Mouse (Mus musculus) duodenum, adult 2 months (tissue): ENCODE results near the gene Zfp825. TPM values are rescaled to one million over a fixed set of nuclear protein-coding genes. Genes with fewer than 3 reads are reported as not detected.

Experiments used
- polyA plus RNA-seq: library from polyadenylated mRNA; depleted of rRNA; stranded (reverse); fragments of >200 nt; gene quantifications from 2 replicates; pipeline ENCODE4 v1.2.3, GENCODE M21; 2012; ENCODE audit warnings: low replicate concordance; rRNA removed

Gene Zfp825
- 0.13 and 0.14 TPM in 2 replicates for polyA plus RNA-seq

DNA sequence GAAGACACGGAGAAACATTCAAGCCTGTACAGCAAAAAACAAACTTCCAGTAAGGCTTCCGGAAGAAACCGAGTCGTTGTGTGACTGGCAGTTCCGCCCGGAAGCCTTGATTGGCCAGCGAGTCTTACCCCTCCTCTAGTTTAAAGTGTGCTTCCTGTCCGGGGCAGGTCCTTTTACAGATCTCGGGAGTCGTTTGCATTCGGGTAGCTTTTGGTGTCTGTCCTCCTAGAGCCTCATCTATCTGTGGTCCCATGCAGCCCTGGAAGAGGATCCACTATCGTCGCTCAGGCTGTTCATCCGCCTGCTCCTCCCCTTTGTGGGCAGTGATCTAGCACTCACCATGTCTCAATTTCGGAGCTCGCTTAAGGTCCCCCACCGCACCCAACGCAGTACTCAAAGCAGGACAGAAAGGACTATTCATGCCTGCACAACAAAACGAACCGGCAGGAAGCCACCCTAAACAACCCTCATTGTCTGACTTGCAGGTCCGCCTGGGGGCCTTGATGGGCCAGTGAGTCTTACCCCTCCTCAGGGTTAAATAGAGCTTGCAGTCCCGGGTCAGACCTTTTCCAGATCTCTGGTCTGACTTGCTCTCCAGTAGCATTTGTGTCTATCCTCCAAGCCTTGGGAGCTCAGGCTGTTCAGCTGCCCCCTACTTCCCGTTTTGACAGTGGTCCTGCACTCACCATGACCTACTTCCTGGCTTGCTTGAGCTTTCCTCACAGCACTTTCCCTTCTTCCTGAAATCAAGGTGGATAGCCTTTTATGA is at the start of gene Zfp825:
Gene Zfp825 (minus strand): TSS at position 82 of the 769 bp plus-strand sequence.

Other genes starting within 250 kb of the Zfp825 start
- gene Ahrr, start 201.7 kb downstream of the Zfp825 start, polyA plus RNA-seq: 0.63 and 0.65 TPM in 2 replicates
- gene Pdcd6, start 176.4 kb downstream of the Zfp825 start, polyA plus RNA-seq: 84.9 and 135 TPM in 2 replicates
- gene Sdha, start 143.7 kb downstream of the Zfp825 start, polyA plus RNA-seq: 78.2 and 90.4 TPM in 2 replicates
- gene Ccdc127, start 143.7 kb downstream of the Zfp825 start, polyA plus RNA-seq: 0.51 and 0.64 TPM in 2 replicates
- gene Lrrc14b, start 130.0 kb downstream of the Zfp825 start, polyA plus RNA-seq: 0.21 and 0.30 TPM in 2 replicates
- gene Zfp72, start 103.2 kb downstream of the Zfp825 start, polyA plus RNA-seq: 0.04 TPM in 2 replicates
- gene Ftl1-ps1, start 94.3 kb downstream of the Zfp825 start, polyA plus RNA-seq: 23.3 and 23.8 TPM in 2 replicates
- gene Erap1, start 145.6 kb upstream of the Zfp825 start, polyA plus RNA-seq: 2.3 and 4.1 TPM in 2 replicates